Comparison of ENCODE assay signal across 8 mouse cellular contexts in genomic region chr2:85007729-85008128, GRCm38 (mm10). TPM values are rescaled to one million over a fixed set of nuclear protein-coding genes. Genes with fewer than 3 reads are reported as not detected.
DNase-seq lines count a peak whose midpoint lies in the region; ATAC-seq and TF ChIP-seq lines count a peak whose summit lies in the region.

No protein-coding gene starts in this region.

- ATAC-seq in megakaryocyte, adult 5-6 weeks (ENCODE audit: poor library complexity, severe bottlenecking): peak; percentile 88

- H3K4me3 ChIP-seq in gastrocnemius, adult 2 months: no peak overlapping the region

- intact Hi-C loops in gastrocnemius, adult 2 months (cut with DNase I): loop anchor here (2.0 to 5.0 kb wide), 3 partner anchors 51 to 140 kb away; partner anchors contain the start of gene Rtn4rl2
- intact Hi-C loops in gastrocnemius, postnatal 14 days (cut with DNase I; ENCODE audit: low total_unique reads): loop anchor here (5.0 to 10.0 kb wide), 2 partner anchors 50 to 143 kb away; no protein-coding TSS in a partner anchor

- TF ChIP-seq CTCF in gastrocnemius, adult 2 months (IDR thresholded peaks at IDR 0.05): peak; percentile 80

- no peak overlapping the region for H3K27ac ChIP-seq in gastrocnemius, adult 2 months

- DNase-seq in gastrocnemius, adult 2 months: no peak
- no peak for DNase-seq in gastrocnemius, postnatal 14 days
- peak; percentile 15 for DNase-seq in urinary bladder, postnatal 25 days (ENCODE audit: low spot score)
- DNase-seq in urinary bladder, adult 18-20 months (ENCODE audit: low spot score in 2 of 2): no peak
- DNase-seq in embryo, embryonic 9.5 days (ENCODE audit: extremely low spot score): peak; percentile 17
- no peak for DNase-seq in gastrocnemius, postnatal 10 days
- DNase-seq in ovary, postnatal 10 days (ENCODE audit: low spot score): no peak

RNA-seq across cellular contexts. Expression of gene Prg3, which starts 19.7 kb away (rescaled TPM):
- total RNA-seq in gastrocnemius, adult 2 months (2021): not detected
- total RNA-seq in gastrocnemius, postnatal 14 days (2021): not detected
- total RNA-seq in megakaryocyte, adult 5-6 weeks (2015): 6.2 and 11.0 TPM in 2 replicates
- total RNA-seq in megakaryocyte, adult 5-6 weeks (2017): 14.2 and 18.4 TPM in 2 replicates
- not detected for total RNA-seq in gastrocnemius, postnatal 10 days (2021)

RNA-seq across cellular contexts. Expression of gene Prg2, which starts 27.5 kb away (rescaled TPM):
- not detected for total RNA-seq in gastrocnemius, adult 2 months (2021)
- total RNA-seq in gastrocnemius, postnatal 14 days (2021): under 1 TPM in 1 of 2 experiments, not detected in 1; 0.29 TPM
- 48.6 and 96.7 TPM in 2 replicates for total RNA-seq in megakaryocyte, adult 5-6 weeks (2015)
- 238 and 301 TPM in 2 replicates for total RNA-seq in megakaryocyte, adult 5-6 weeks (2017)
- 1 to 10 TPM in 1 of 2 experiments, not detected in 1; 4.8 TPM for total RNA-seq in gastrocnemius, postnatal 10 days (2021)

RNA-seq across cellular contexts. Expression of gene Ssrp1, which starts 29.3 kb away (rescaled TPM):
- 10 to 100 TPM; 28.5 to 30.8 TPM for total RNA-seq in gastrocnemius, adult 2 months (2021)
- total RNA-seq in gastrocnemius, postnatal 14 days (2021): 10 to 100 TPM; 34.0 to 44.2 TPM
- total RNA-seq in megakaryocyte, adult 5-6 weeks (2015): 66.9 and 83.2 TPM in 2 replicates
- 222 and 227 TPM in 2 replicates for total RNA-seq in megakaryocyte, adult 5-6 weeks (2017)
- 10 to 100 TPM; 50.9 to 66.6 TPM for total RNA-seq in gastrocnemius, postnatal 10 days (2021)

RNA-seq across cellular contexts. Expression of gene P2rx3, which starts 29.5 kb away (rescaled TPM):
- total RNA-seq in gastrocnemius, adult 2 months (2021): under 1 TPM; 0.36 to 0.59 TPM
- under 1 TPM; 0.89 to 0.92 TPM for total RNA-seq in gastrocnemius, postnatal 14 days (2021)
- total RNA-seq in megakaryocyte, adult 5-6 weeks (2015): 0.11 and 0.16 TPM in 2 replicates
- not detected in 2 replicates for total RNA-seq in megakaryocyte, adult 5-6 weeks (2017)
- under 1 TPM; 0.88 to 0.92 TPM for total RNA-seq in gastrocnemius, postnatal 10 days (2021)

RNA-seq across cellular contexts. Expression of gene Tnks1bp1, which starts 40.1 kb away (rescaled TPM):
- 10 to 100 TPM; 23.3 to 29.7 TPM for total RNA-seq in gastrocnemius, adult 2 months (2021)
- 10 to 100 TPM; 47.3 to 48.5 TPM for total RNA-seq in gastrocnemius, postnatal 14 days (2021)
- 1.5 and 1.9 TPM in 2 replicates for total RNA-seq in megakaryocyte, adult 5-6 weeks (2015)
- 4.8 and 5.6 TPM in 2 replicates for total RNA-seq in megakaryocyte, adult 5-6 weeks (2017)
- total RNA-seq in gastrocnemius, postnatal 10 days (2021): 10 to 100 TPM; 52.1 to 69.1 TPM

Comparison
In these comparisons a context has a peak if more than half of its experiments do, and no peak if none do; other contexts are left out.
1. DNase-seq: peak in urinary bladder, postnatal 25 days (single experiment) and embryo, embryonic 9.5 days (single experiment); none in gastrocnemius, adult 2 months (single experiment), gastrocnemius, postnatal 14 days (single experiment), urinary bladder, adult 18-20 months (0 of 2), gastrocnemius, postnatal 10 days (single experiment) and ovary, postnatal 10 days (single experiment).
2. RNA of gene Prg3, which starts 19.7 kb away (total RNA-seq): 6.2 to 18.4 TPM in megakaryocyte, adult 5-6 weeks; not detected in gastrocnemius, adult 2 months, not detected in gastrocnemius, postnatal 14 days and not detected in gastrocnemius, postnatal 10 days; every median in the first group is over 4 times any median in the second.
3. RNA of gene Prg2, which starts 27.5 kb away (total RNA-seq): 48.6 to 301 TPM in megakaryocyte, adult 5-6 weeks; 4.8 TPM in gastrocnemius, postnatal 10 days, 0.29 TPM in gastrocnemius, postnatal 14 days and not detected in gastrocnemius, adult 2 months; every median in the first group is over 4 times any median in the second.